11 mouse cellular contexts compared by ENCODE assay signal in genomic region chr14:48302471-48303186, GRCm38 (mm10).
DNase-seq lines count a peak whose midpoint lies in the region; ATAC-seq and TF ChIP-seq lines count a peak whose summit lies in the region.
"Had no signal": no experiment of that assay in that cellular context is flagged by ENCODE, and none has a peak within 500 bp of the region (broad histone marks: within the 10 kb centered on the region; RNA-seq: fewer than 3 reads in every experiment).

No protein-coding gene starts in this region.

- no peaks in the 10 kb centered on the region for H3K9me3 ChIP-seq in kidney, embryonic 15.5 days (replicated peaks)
- H3K9me3 ChIP-seq in stomach, embryonic 14.5 days (ENCODE audit: control insufficient read depth, low read depth, low read length), result no peaks in the 10 kb centered on the region
- no peaks in the 10 kb centered on the region for H3K9me3 ChIP-seq in stomach, postnatal 0 days (ENCODE audit: control insufficient read depth, low read length)
- H3K9me3 ChIP-seq: embryonic facial prominence, embryonic 13.5 days had no signal

- H3K4me3 ChIP-seq in kidney, embryonic 15.5 days (replicated peaks), result no peak overlapping the region
- no peak overlapping the region for H3K4me3 ChIP-seq in stomach, embryonic 14.5 days (ENCODE audit: low read depth, low read length)
- H3K4me3 ChIP-seq in stomach, postnatal 0 days (ENCODE audit: low read depth, low read length), result no peak overlapping the region
- H3K4me3 ChIP-seq: embryonic facial prominence, embryonic 13.5 days had no signal

- 0 out of 2 replicates have a peak, but pooled peaks have one; percentile 25 for ATAC-seq in kidney, embryonic 15.5 days (replicated peaks; ENCODE audit: low FRiP score)
- ATAC-seq in stomach, embryonic 14.5 days (ENCODE audit: insufficient number of reproducible peaks, insufficient read depth, low FRiP score, low read depth), result peak; percentile 42; the same call in 1 of the 2 replicates
- no peak for ATAC-seq in stomach, postnatal 0 days (ENCODE audit: low FRiP score, low TSS enrichment)

- TF ChIP-seq EP300 in stomach, postnatal 0 days (optimal IDR thresholded peaks at IDR 0.05), result no peak

- peaks cover 8% of the 10 kb centered on the region for H3K4me1 ChIP-seq in kidney, embryonic 15.5 days
- H3K4me1 ChIP-seq in stomach, embryonic 14.5 days (ENCODE audit: control insufficient read depth, insufficient read depth, low read length), result peaks cover 5% of the 10 kb centered on the region; the same call in 1 of the 2 replicates
- no peaks in the 10 kb centered on the region for H3K4me1 ChIP-seq in stomach, postnatal 0 days (replicated peaks; ENCODE audit: control insufficient read depth, insufficient read depth)

- no peak overlapping the region for H3K27ac ChIP-seq in kidney, embryonic 15.5 days
- no peak overlapping the region for H3K27ac ChIP-seq in stomach, embryonic 14.5 days (ENCODE audit: low read length)
- H3K27ac ChIP-seq in stomach, postnatal 0 days (replicated peaks), result no peak overlapping the region
- H3K27ac ChIP-seq: embryonic facial prominence, embryonic 13.5 days had no signal

- no peak for TF ChIP-seq CTCF in stomach, postnatal 0 days (IDR thresholded peaks at IDR 0.05; ENCODE audit: low read depth)

- WGBS in kidney, embryonic 15.5 days, result 81% methylated on average over 10 of the region's 10 CpGs
- 70% methylated on average over 10 of the region's 10 CpGs for WGBS in stomach, embryonic 14.5 days
- WGBS in stomach, postnatal 0 days, result 62% methylated on average over 10 of the region's 10 CpGs

- no peaks in the 10 kb centered on the region for H3K27me3 ChIP-seq in kidney, embryonic 15.5 days
- no peaks in the 10 kb centered on the region for H3K27me3 ChIP-seq in stomach, embryonic 14.5 days (ENCODE audit: control insufficient read depth, insufficient read depth, low read length)
- no peaks in the 10 kb centered on the region for H3K27me3 ChIP-seq in stomach, postnatal 0 days (ENCODE audit: control insufficient read depth, insufficient read depth, low read length)

- no peak overlapping the region for H3K9ac ChIP-seq in kidney, embryonic 15.5 days
- no peak overlapping the region for H3K9ac ChIP-seq in stomach, embryonic 14.5 days (replicated peaks; ENCODE audit: low read depth, low read length)
- no peak overlapping the region for H3K9ac ChIP-seq in stomach, postnatal 0 days (ENCODE audit: low read length)
- H3K9ac ChIP-seq: embryonic facial prominence, embryonic 13.5 days had no signal

- no peaks in the 10 kb centered on the region for H3K36me3 ChIP-seq in kidney, embryonic 15.5 days
- no peaks in the 10 kb centered on the region for H3K36me3 ChIP-seq in stomach, embryonic 14.5 days (ENCODE audit: control insufficient read depth, insufficient read depth, low read length)
- H3K36me3 ChIP-seq in stomach, postnatal 0 days (ENCODE audit: control insufficient read depth, insufficient read depth, low read length), result no peaks in the 10 kb centered on the region
- H3K36me3 ChIP-seq: embryonic facial prominence, embryonic 13.5 days had no signal

- no peak overlapping the region for H3K4me2 ChIP-seq in kidney, embryonic 15.5 days
- H3K4me2 ChIP-seq in stomach, embryonic 14.5 days (replicated peaks; ENCODE audit: low read depth, low read length), result no peak overlapping the region
- no peak overlapping the region for H3K4me2 ChIP-seq in stomach, postnatal 0 days (replicated peaks; ENCODE audit: low read depth)
- H3K4me2 ChIP-seq: embryonic facial prominence, embryonic 13.5 days had no signal

- DNase-seq in embryo, embryonic 11 days, result peak; percentile 7
- DNase-seq in embryo, embryonic 10.5 days (ENCODE audit: low spot score), result no peak
- DNase-seq in kidney, postnatal 36 days, result no peak
- DNase-seq in stomach, postnatal 0 days (ENCODE audit: low spot score), result no peak
- DNase-seq in spleen, postnatal 36 days (ENCODE audit: low spot score in 2 of 2), result no peak
- no peak for DNase-seq in left cerebral cortex, adult 9 months (ENCODE audit: low spot score in 2 of 2)
- DNase-seq: adrenal gland, postnatal 36 days; cerebellum, adult 18-20 months had no signal
